Mouse (Mus musculus): Measurements from ENCODE around the gene Osbpl3. TPM values are rescaled to one million over a fixed set of nuclear protein-coding genes. Genes with fewer than 3 reads are reported as not detected.

Osbpl3 gene
- polyA plus RNA-seq, 1 experiment from 2014 or later = 9.1 TPM

- Histone ChIP-seq H3K36me3 (ENCODE audit: control insufficient read depth, insufficient read depth, low read length) (no peaks in the 10 kb centered on the region), H3K9me3 (ENCODE audit: control insufficient read depth, low read length) (no peaks in the 10 kb centered on the region), H3K4me1 (ENCODE audit: control insufficient read depth, insufficient read depth, low read length) (no peaks in the 10 kb centered on the region), H3K4me3 (ENCODE audit: low read depth, low read length) (no peak overlapping the region), H3K27ac (replicated peaks; ENCODE audit: low read depth, low read length) (no peak overlapping the region), H3K27me3 (ENCODE audit: control insufficient read depth, insufficient read depth, low read length) (no peaks in the 10 kb centered on the region), H3K4me2 (ENCODE audit: low read depth, severe bottlenecking) (no peak overlapping the region), H3K9ac (ENCODE audit: low read length) (no peak overlapping the region)
- ATAC-seq (ENCODE audit: insufficient number of reproducible peaks, low FRiP score, low TSS enrichment, low read depth) (no peak), DNase-seq (ENCODE audit: low spot score) (peak; percentile 66)
- WGBS = 43% methylated on average over 6 of the region's 6 CpGs
These were observed 147.0 kb downstream of the Osbpl3 start for GRCm38 (mm10) chr6:50309019-50309418.

GRCm38 (mm10) chr6:50306625-50307024, 149.4 kb downstream of the Osbpl3 start:
- 74% methylated on average over 4 of the region's 4 CpGs for WGBS
- ATAC-seq (ENCODE audit: insufficient number of reproducible peaks, low FRiP score, low TSS enrichment, low read depth) (no peak), DNase-seq (ENCODE audit: low spot score) (no peak)
- H3K36me3 ChIP-seq (ENCODE audit: control insufficient read depth, insufficient read depth, low read length) = no peaks in the 10 kb centered on the region
- H3K9me3 ChIP-seq (ENCODE audit: control insufficient read depth, low read length) = no peaks in the 10 kb centered on the region
- no peaks in the 10 kb centered on the region for H3K4me1 ChIP-seq (ENCODE audit: control insufficient read depth, insufficient read depth, low read length)
- no peaks in the 10 kb centered on the region for H3K27me3 ChIP-seq (ENCODE audit: control insufficient read depth, insufficient read depth, low read length)
- H3K4me3 ChIP-seq (ENCODE audit: low read depth, low read length) = no peak overlapping the region
- no peak overlapping the region for H3K9ac ChIP-seq (ENCODE audit: low read length)
- H3K4me2 ChIP-seq (ENCODE audit: low read depth, severe bottlenecking) = no peak overlapping the region
- H3K27ac ChIP-seq (replicated peaks; ENCODE audit: low read depth, low read length) = no peak overlapping the region

DNA sequence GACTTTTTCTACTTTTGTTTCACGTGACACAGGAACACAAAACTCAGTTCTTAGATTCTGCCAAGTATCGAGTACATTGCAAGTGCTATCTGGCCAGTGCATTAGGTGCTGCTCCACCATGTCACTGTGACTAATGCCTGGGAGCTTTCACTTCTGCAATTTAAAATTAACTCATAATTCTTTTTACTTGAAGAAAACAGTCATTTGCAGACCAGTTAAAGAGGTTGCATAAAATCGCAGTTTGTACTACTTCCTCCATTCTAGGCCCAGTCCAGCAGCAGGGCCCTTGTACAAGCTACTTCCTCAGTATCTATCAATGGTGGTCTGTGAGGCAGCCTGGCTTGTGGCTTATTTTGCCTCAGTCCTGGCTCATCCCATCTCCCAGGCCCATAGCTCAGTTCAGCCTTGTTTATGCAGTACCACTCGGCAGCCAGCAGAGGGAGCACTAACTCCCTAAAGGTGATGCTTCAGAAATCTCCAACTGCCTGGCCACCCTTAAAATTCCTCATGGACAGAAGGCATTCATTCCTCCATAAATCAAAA, 151.0 kb downstream of the Osbpl3 start:
- H3K9ac ChIP-seq (ENCODE audit: low read length) = no peak overlapping the region
- no peak overlapping the region for H3K4me2 ChIP-seq (ENCODE audit: low read depth, severe bottlenecking)
- no peak overlapping the region for H3K27ac ChIP-seq (replicated peaks; ENCODE audit: low read depth, low read length)
- H3K4me3 ChIP-seq (ENCODE audit: low read depth, low read length) = no peak overlapping the region
- WGBS = 69% methylated on average over 4 of the region's 4 CpGs
- no peaks in the 10 kb centered on the region for H3K9me3 ChIP-seq (ENCODE audit: control insufficient read depth, low read length)
- H3K4me1 ChIP-seq (ENCODE audit: control insufficient read depth, insufficient read depth, low read length) = no peaks in the 10 kb centered on the region
- ATAC-seq (ENCODE audit: insufficient number of reproducible peaks, low FRiP score, low TSS enrichment, low read depth) = peak; percentile 39; the same call in 1 of the 2 replicates
- peak; percentile 88 for DNase-seq (ENCODE audit: low spot score)
- no peaks in the 10 kb centered on the region for H3K27me3 ChIP-seq (ENCODE audit: control insufficient read depth, insufficient read depth, low read length)
- H3K36me3 ChIP-seq (ENCODE audit: control insufficient read depth, insufficient read depth, low read length) = no peaks in the 10 kb centered on the region

DNA sequence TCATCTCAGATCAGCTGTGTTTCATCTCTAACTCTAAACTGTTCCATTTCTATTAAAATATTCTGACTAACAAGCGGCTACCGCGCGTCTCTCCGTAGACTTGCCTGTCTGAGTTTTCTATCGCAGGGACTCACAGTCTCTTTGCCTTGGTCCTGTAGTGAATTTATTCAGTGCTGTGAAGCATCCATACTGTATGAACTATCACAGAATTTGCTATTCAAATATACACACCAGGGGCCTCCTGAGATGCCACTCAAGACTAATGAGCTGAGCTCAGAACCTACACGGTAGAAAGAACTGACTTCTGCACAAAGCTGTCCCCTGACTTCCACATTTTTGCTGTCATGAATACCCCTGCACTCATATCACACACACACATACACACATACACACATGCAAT, 154.9 kb downstream of the Osbpl3 start:
- no peaks in the 10 kb centered on the region for H3K9me3 ChIP-seq (ENCODE audit: control insufficient read depth, low read length)
- H3K27ac ChIP-seq (replicated peaks; ENCODE audit: low read depth, low read length) = no peak overlapping the region
- no peak overlapping the region for H3K4me2 ChIP-seq (ENCODE audit: low read depth, severe bottlenecking)
- ATAC-seq (ENCODE audit: insufficient number of reproducible peaks, low FRiP score, low TSS enrichment, low read depth) (no peak), DNase-seq (ENCODE audit: low spot score) (no peak)
- no peaks in the 10 kb centered on the region for H3K4me1 ChIP-seq (ENCODE audit: control insufficient read depth, insufficient read depth, low read length)
- 95% methylated on average over 7 of the region's 7 CpGs for WGBS
- no peak overlapping the region for H3K4me3 ChIP-seq (ENCODE audit: low read depth, low read length)
- H3K9ac ChIP-seq (ENCODE audit: low read length) = no peak overlapping the region
- H3K27me3 ChIP-seq (ENCODE audit: control insufficient read depth, insufficient read depth, low read length) = no peaks in the 10 kb centered on the region
- no peaks in the 10 kb centered on the region for H3K36me3 ChIP-seq (ENCODE audit: control insufficient read depth, insufficient read depth, low read length)

- DNase-seq (ENCODE audit: low spot score) = no peak
- Histone ChIP-seq H3K4me1 (ENCODE audit: control insufficient read depth, insufficient read depth, low read length) (no peaks in the 10 kb centered on the region), H3K27me3 (ENCODE audit: control insufficient read depth, insufficient read depth, low read length) (no peaks in the 10 kb centered on the region), H3K9me3 (ENCODE audit: control insufficient read depth, low read length) (no peaks in the 10 kb centered on the region), H3K4me2 (ENCODE audit: low read depth, severe bottlenecking) (no peak overlapping the region), H3K9ac (ENCODE audit: low read length) (no peak overlapping the region), H3K4me3 (ENCODE audit: low read depth, low read length) (no peak overlapping the region), H3K27ac (replicated peaks; ENCODE audit: low read depth, low read length) (no peak overlapping the region), H3K36me3 (ENCODE audit: control insufficient read depth, insufficient read depth, low read length) (no peaks in the 10 kb centered on the region)
- 77% methylated on average over 6 of the region's 6 CpGs for WGBS
- ATAC-seq (ENCODE audit: insufficient number of reproducible peaks, low FRiP score, low TSS enrichment, low read depth) = no peak
These were observed 155.4 kb downstream of the Osbpl3 start for GRCm38 (mm10) chr6:50300622-50301021.

DNA sequence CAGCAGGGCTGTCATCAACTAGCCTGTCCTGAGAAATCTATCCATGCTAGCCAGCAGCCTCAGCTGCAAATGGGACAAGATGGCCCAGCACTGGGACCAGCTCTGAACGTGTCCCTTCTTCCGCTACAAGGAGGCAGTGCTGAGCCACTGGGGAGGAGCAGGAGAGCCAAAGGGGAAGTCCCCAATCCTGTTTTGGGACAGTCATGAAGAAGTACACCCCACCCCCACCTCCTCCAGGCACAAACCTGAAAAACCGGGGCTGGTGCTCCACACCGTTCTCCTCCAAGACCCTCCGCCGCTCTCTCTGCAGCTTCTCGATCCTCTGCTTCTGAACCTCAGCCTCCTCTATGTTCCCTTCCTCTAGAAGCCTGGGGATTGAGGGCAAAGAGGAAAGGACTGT, 156.9 kb downstream of the Osbpl3 start:
- H3K4me1 ChIP-seq (ENCODE audit: control insufficient read depth, insufficient read depth, low read length) = no peaks in the 10 kb centered on the region

GRCm38 (mm10) chr6:50297671-50298070, 158.3 kb downstream of the Osbpl3 start:
- Histone ChIP-seq H3K27ac (replicated peaks; ENCODE audit: low read depth, low read length) (no peak overlapping the region), H3K36me3 (ENCODE audit: control insufficient read depth, insufficient read depth, low read length) (no peaks in the 10 kb centered on the region), H3K9me3 (ENCODE audit: control insufficient read depth, low read length) (no peaks in the 10 kb centered on the region), H3K9ac (ENCODE audit: low read length) (no peak overlapping the region), H3K4me1 (ENCODE audit: control insufficient read depth, insufficient read depth, low read length) (no peaks in the 10 kb centered on the region), H3K4me2 (ENCODE audit: low read depth, severe bottlenecking) (no peak overlapping the region), H3K4me3 (ENCODE audit: low read depth, low read length) (no peak overlapping the region), H3K27me3 (ENCODE audit: control insufficient read depth, insufficient read depth, low read length) (no peaks in the 10 kb centered on the region)
- 87% methylated on average over 9 of the region's 9 CpGs for WGBS
- ATAC-seq (ENCODE audit: insufficient number of reproducible peaks, low FRiP score, low TSS enrichment, low read depth) (no peak), DNase-seq (ENCODE audit: low spot score) (no peak)

More for the DNA sequence above, 156.9 kb downstream of the Osbpl3 start:
- WGBS = 91% methylated on average over 7 of the region's 7 CpGs
- Histone ChIP-seq H3K4me2 (ENCODE audit: low read depth, severe bottlenecking) (no peak overlapping the region), H3K27ac (replicated peaks; ENCODE audit: low read depth, low read length) (no peak overlapping the region), H3K4me3 (ENCODE audit: low read depth, low read length) (no peak overlapping the region), H3K9ac (ENCODE audit: low read length) (no peak overlapping the region), H3K36me3 (ENCODE audit: control insufficient read depth, insufficient read depth, low read length) (no peaks in the 10 kb centered on the region), H3K27me3 (ENCODE audit: control insufficient read depth, insufficient read depth, low read length) (no peaks in the 10 kb centered on the region), H3K9me3 (ENCODE audit: control insufficient read depth, low read length) (no peaks in the 10 kb centered on the region)
- no peak for ATAC-seq (ENCODE audit: insufficient number of reproducible peaks, low FRiP score, low TSS enrichment, low read depth)
- no peak for DNase-seq (ENCODE audit: low spot score)

DNA sequence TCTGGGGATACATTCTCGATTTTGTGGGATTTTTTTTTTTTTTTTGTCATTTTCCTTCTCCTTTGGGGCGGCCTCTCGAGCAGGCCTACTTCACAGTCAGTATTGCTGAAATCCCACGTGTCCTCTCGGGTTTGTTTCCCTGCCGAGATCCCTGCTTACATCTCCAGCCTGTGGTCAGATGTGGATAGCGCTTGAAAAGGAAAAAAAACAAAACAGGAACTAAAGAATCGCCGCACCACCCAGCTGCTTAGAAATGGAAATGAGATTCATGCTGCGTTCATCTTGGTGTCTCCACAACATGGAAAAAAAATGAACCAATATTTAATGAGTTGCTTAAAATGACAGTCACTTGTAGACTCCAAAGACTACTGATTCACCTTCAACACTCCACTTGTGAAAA, 160.9 kb downstream of the Osbpl3 start:
- Histone ChIP-seq H3K4me1 (ENCODE audit: control insufficient read depth, insufficient read depth, low read length) (no peaks in the 10 kb centered on the region), H3K9ac (ENCODE audit: low read length) (no peak overlapping the region), H3K27ac (replicated peaks; ENCODE audit: low read depth, low read length) (no peak overlapping the region), H3K36me3 (ENCODE audit: control insufficient read depth, insufficient read depth, low read length) (no peaks in the 10 kb centered on the region), H3K27me3 (ENCODE audit: control insufficient read depth, insufficient read depth, low read length) (no peaks in the 10 kb centered on the region), H3K4me3 (ENCODE audit: low read depth, low read length) (no peak overlapping the region), H3K4me2 (ENCODE audit: low read depth, severe bottlenecking) (no peak overlapping the region), H3K9me3 (ENCODE audit: control insufficient read depth, low read length) (no peaks in the 10 kb centered on the region)
- no peak for ATAC-seq (ENCODE audit: insufficient number of reproducible peaks, low FRiP score, low TSS enrichment, low read depth)
- no peak for DNase-seq (ENCODE audit: low spot score)
- WGBS = 83% methylated on average over 10 of the region's 10 CpGs

DNA sequence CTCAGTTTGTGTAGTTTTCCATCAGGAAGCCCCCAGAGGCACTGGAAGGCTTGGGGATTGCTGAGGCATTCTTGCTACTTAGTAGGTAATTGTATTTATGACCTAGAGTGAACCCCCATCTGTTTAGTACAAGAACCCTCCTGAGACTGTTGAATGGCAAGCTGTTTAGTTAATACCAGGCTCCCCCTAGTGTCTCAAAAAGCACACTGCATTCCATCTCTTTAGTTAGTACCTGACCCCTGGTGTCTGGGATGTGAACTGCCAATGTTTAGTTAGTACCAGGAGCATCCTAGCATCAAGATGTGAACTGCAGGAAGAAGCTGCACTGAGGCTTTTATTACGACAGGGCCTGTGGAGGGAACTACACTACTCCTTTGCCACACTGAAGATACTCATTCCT, 161.9 kb downstream of the Osbpl3 start:
- Histone ChIP-seq H3K4me1 (ENCODE audit: control insufficient read depth, insufficient read depth, low read length) (no peaks in the 10 kb centered on the region), H3K4me3 (ENCODE audit: low read depth, low read length) (no peak overlapping the region), H3K27ac (replicated peaks; ENCODE audit: low read depth, low read length) (no peak overlapping the region), H3K9ac (ENCODE audit: low read length) (no peak overlapping the region), H3K27me3 (ENCODE audit: control insufficient read depth, insufficient read depth, low read length) (no peaks in the 10 kb centered on the region), H3K36me3 (ENCODE audit: control insufficient read depth, insufficient read depth, low read length) (no peaks in the 10 kb centered on the region), H3K9me3 (ENCODE audit: control insufficient read depth, low read length) (no peaks in the 10 kb centered on the region), H3K4me2 (ENCODE audit: low read depth, severe bottlenecking) (no peak overlapping the region)
- WGBS = 20% methylated on average over 1 of the region's 1 CpGs
- peak; percentile 84 for DNase-seq (ENCODE audit: low spot score)
- ATAC-seq (ENCODE audit: insufficient number of reproducible peaks, low FRiP score, low TSS enrichment, low read depth) = 0 out of 2 replicates have a peak, but pooled peaks have one; percentile 60

All from limb, embryonic 11.5 days (tissue).